In the genomic region with DNA sequence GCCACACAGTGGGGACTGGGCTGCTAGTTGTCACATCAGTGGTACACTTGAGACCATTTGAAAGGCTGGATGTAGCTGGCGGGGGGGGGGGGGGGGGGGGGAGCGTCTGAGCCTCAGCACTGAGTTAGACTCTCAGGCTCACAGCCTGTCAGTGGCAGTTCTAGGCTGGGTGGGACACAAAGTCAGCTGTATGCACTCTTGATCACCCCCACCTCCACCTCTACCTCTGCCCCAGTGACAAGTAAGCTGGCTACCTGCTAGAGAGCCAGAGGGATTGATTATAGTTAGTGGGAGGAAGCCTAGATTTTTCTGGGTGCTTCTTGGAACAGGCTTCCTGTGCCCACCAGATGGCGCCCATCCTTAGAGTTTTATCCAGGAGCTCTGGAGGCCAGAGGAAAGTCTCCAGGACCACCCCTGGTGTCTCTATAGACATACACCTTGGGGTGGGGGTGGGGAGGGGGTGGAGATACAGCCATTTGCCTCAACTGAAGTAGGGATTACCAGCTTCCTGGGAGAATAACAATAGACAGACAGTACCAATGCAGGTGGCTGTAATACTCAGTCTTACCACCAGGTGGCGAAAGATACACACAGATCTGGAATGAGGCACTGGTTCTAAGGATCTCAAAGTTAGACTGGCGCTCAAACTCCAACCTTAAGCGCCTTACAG, we compare ENCODE assay signal across 8 mouse cellular contexts.
DNase-seq lines count a peak whose midpoint lies in the region; ATAC-seq lines count a peak whose summit lies in the region.

No protein-coding gene starts in this region.

- DNase-seq in B cell, adult 2 months, result peak; percentile 85 to 86
- peak; percentile 82 for DNase-seq in adrenal gland, postnatal 14 days
- DNase-seq in embryonic facial prominence, embryonic 10.5 days (ENCODE audit: low spot score), result peak; percentile 81
- DNase-seq in heart, adult 9 months (ENCODE audit: low spot score in 2 of 2), result peak; percentile 58 to 82
- peak; percentile 84 for DNase-seq in liver
- peak; percentile 37 to 57 for DNase-seq in monocyte, adult 2 months (ENCODE audit: low read depth in 1 of 2, low spot score in 2 of 2)
- peak; percentile 88 for DNase-seq in splenic B cell, adult 2 months (ENCODE audit: low read depth, low spot score)

- H3K27me3 ChIP-seq in embryonic facial prominence, embryonic 10.5 days (replicated peaks; ENCODE audit: low read depth, poor library complexity, severe bottlenecking), result no peaks in the 10 kb centered on the region
- H3K27me3 ChIP-seq in kidney, embryonic 15.5 days, result no peaks in the 10 kb centered on the region
- H3K27me3 ChIP-seq in splenic B cell, adult 2 months (ENCODE audit: control insufficient read depth, insufficient read depth, low read length, poor library complexity, severe bottlenecking), result no peaks in the 10 kb centered on the region

- peaks cover 44% of the 10 kb centered on the region for H3K4me1 ChIP-seq in embryonic facial prominence, embryonic 10.5 days
- H3K4me1 ChIP-seq in kidney, embryonic 15.5 days, result peaks cover 21% of the 10 kb centered on the region

- 0 out of 2 replicates have a peak, but pooled peaks cover 4% of the 10 kb centered on the region for H3K9me3 ChIP-seq in embryonic facial prominence, embryonic 10.5 days
- H3K9me3 ChIP-seq in kidney, embryonic 15.5 days (replicated peaks), result no peaks in the 10 kb centered on the region

- ATAC-seq in kidney, embryonic 15.5 days (replicated peaks; ENCODE audit: low FRiP score), result peak; percentile 57

- no peak overlapping the region for H3K4me3 ChIP-seq in embryonic facial prominence, embryonic 10.5 days
- H3K4me3 ChIP-seq in kidney, embryonic 15.5 days (replicated peaks), result no peak overlapping the region

- peaks cover 9% of the 10 kb centered on the region for H3K36me3 ChIP-seq in embryonic facial prominence, embryonic 10.5 days (replicated peaks)
- peaks cover 7% of the 10 kb centered on the region for H3K36me3 ChIP-seq in kidney, embryonic 15.5 days
- no peaks in the 10 kb centered on the region; the same call in 1 of the 2 replicates for H3K36me3 ChIP-seq in splenic B cell, adult 2 months (ENCODE audit: control insufficient read depth, insufficient read depth, low read length, poor library complexity, severe bottlenecking)

- no peak overlapping the region for H3K4me2 ChIP-seq in kidney, embryonic 15.5 days

- H3K9ac ChIP-seq in kidney, embryonic 15.5 days, result no peak overlapping the region

- WGBS in embryonic facial prominence, embryonic 10.5 days, result 24% methylated on average over 6 of the region's 6 CpGs
- WGBS in kidney, embryonic 15.5 days, result 12% methylated on average over 4 of the region's 6 CpGs

- no peak overlapping the region; the same call in 1 of the 2 replicates for H3K27ac ChIP-seq in embryonic facial prominence, embryonic 10.5 days (replicated peaks)
- H3K27ac ChIP-seq in kidney, embryonic 15.5 days, result no peak overlapping the region
